Mouse (Mus musculus): ENCODE measurements around the gene Acsf3.

DNA sequence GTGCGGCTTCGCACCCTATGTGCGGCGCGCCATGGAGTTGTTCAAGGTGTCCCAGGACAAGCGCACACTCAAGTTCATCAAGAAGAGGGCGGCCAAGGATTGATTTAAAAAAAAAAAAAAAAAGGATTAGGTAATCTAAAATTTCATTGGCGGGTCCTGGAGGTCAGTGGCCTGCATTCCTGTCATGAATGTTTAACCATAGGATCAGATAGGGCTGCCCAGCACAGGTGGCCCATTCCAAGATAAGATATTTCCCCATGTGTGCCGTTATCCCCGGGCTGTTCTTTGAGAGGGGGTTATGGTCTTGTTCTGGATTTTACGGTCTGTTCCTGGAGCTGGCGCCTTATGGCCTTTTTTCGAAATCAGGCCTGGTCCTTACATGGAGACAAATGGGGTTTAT, 61.4 kb downstream of the Acsf3 start:
- no peak for TF ChIP-seq POLR2A (IDR thresholded peaks at IDR 0.05; ENCODE audit: extremely low read depth, insufficient read depth, low read length)
- TF ChIP-seq CTCF (IDR thresholded peaks at IDR 0.05; ENCODE audit: extremely low read depth, insufficient read depth, low read length) = no peak

All from cortical plate, adult 2 months (tissue).